Mouse (Mus musculus) embryonic fibroblast, embryonic 13.5 days (primary cell): ENCODE data around the gene Samd5. TPM values are rescaled to one million over a fixed set of nuclear protein-coding genes. Genes with fewer than 3 reads are reported as not detected.

Experiments used
- H3K27ac ChIP-seq: 2 replicates; pipeline ENCODE4 v1.5.1; 2012; ENCODE audit warnings: low read length, control low read depth, inconsistent platforms; ENCODE audit not compliant: insufficient read depth
- H3K4me1 ChIP-seq: 2 replicates; pipeline ENCODE4 v1.6.1; 2011; ENCODE audit warnings: low read length; ENCODE audit not compliant: control insufficient read depth, insufficient read depth
- H3K4me3 ChIP-seq: 2 replicates; pipeline ENCODE4 v1.5.1; 2011; ENCODE audit warnings: mild to moderate bottlenecking, control low read depth, low read length; ENCODE audit not compliant: insufficient read depth
- CTCF ChIP-seq: IDR thresholded peaks from 2 replicates; pipeline ENCODE4 v1.5.1; 2011; ENCODE audit warnings: mild to moderate bottlenecking, control low read depth, low read length, moderate library complexity, borderline replicate concordance; ENCODE audit not compliant: insufficient read depth
- POLR2A ChIP-seq: IDR thresholded peaks from 2 replicates; pipeline ENCODE4 v1.6.1; 2011; ENCODE audit warnings: low read depth, mild to moderate bottlenecking, control low read depth, low read length, moderate library complexity
- polyA plus RNA-seq: library from polyadenylated mRNA; stranded (reverse); fragments of >200 nt; gene quantifications from 2 replicates; pipeline ENCODE4 v1.2.4, GENCODE M21; 2011; ENCODE audit warnings: low read depth; ENCODE audit not compliant: missing spikeins, insufficient read length

Gene Samd5
- polyA plus RNA-seq, 1 experiment = 24.0 TPM

DNA sequence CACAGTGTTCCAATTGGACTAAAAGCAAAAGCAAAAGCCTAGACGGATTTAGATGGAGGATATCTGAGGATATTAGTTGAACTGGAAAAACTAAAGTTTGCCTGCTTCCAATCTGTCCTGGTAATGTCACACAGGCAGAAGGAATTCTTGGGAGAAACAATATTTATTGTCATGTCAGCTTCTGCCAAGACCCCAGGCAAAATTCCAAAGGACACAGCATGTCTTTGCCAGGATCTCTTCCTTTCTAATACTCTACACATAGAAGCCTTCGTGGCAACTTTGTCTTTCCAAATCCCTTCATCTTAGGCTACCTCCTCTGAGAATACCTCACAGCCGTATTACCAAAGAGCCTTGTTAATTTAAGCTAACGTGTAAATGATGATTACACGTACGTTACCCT lies 4.7 kb downstream of the Samd5 start:
- Histone ChIP-seq H3K4me1 (no peaks in the 10 kb centered on the region; the same call in 1 of the 2 replicates), H3K27ac (no peak overlapping the region), H3K4me3 (no peak overlapping the region)
- no peak for TF ChIP-seq POLR2A
- TF ChIP-seq CTCF = no peak

DNA sequence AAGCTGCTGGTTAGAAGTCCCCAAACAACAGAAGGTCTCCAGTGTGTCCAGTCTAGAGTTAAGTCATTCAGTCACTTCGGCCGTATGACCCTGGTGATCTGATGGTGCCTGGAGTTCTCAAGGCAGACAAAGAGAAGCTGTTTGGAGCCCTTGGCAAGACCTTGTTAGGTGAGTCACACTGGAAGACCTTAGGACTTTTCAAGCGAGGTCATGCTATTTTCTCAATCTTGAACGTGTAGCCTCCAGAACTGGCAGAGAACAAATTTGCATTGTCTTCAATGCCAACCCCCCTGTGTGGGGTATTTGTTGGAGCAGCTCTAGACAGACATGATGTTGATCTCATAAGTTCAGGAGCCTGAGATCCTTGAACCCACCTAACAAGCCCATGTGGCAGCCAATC lies 6.2 kb downstream of the Samd5 start:
- Histone ChIP-seq H3K4me1 (no peaks in the 10 kb centered on the region; the same call in 1 of the 2 replicates), H3K4me3 (no peak overlapping the region), H3K27ac (no peak overlapping the region)
- no peak for TF ChIP-seq POLR2A
- TF ChIP-seq CTCF = no peak

DNA sequence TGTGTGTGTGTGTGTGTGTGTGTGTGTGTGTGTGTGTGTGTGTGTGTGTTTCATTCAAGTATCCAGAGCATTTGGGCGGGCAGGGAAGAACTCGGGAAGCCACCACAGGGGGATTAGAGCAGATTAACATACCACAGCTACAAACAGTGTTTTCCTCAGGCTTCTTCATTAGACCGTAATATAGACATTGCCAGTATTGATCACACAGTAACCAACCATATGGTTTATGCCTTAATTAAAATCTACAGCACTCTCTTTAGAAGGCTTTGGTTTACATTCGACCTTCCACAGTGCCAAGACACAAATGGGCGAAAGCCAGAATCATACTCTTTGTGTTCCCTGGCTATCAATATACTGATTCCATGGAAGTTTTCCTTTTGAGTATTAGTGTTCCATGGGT lies 22.1 kb downstream of the Samd5 start:
- TF ChIP-seq POLR2A (no peak), CTCF (no peak)
- no peak overlapping the region for H3K27ac ChIP-seq
- H3K4me1 ChIP-seq = no peaks in the 10 kb centered on the region
- no peak overlapping the region for H3K4me3 ChIP-seq

DNA sequence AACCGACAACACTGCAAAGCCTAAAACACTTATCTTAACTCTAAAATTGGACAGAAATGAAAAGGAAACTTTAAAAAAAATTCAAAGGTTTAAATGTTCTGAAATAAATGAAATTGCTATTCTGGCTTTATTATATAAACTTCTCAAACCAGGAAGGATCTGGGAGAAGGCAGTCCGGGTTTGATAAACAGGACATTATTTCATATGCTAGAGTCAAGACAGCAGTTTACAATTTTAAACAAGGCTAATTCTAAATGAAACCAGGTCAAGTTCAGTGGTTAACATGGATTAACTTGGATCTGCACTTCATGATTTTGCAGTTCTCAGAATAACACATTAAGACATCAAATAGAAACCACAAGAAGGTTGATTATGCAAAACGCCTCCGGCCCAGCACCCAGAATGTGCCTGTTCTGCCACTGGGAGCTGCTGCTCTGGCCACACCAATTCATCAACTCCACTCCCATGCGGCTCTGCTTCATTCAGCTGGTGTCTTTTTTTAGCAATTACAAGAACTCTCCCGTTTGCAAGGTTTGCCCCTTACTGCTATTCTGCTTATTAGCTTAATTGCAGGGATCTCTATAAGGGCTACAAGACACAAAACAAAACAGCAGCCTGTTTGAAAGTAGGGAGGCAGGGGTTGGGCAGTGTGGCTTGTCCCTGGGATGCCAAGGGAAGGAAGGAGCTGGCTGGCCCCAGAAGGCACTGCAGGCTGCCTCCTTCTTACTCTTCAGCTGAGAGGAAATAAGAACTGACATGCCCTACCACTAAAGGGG lies 24.8 kb downstream of the Samd5 start:
- Histone ChIP-seq H3K4me3 (no peak overlapping the region), H3K27ac (no peak overlapping the region), H3K4me1 (no peaks in the 10 kb centered on the region)
- no peak for TF ChIP-seq CTCF
- TF ChIP-seq POLR2A = no peak

DNA sequence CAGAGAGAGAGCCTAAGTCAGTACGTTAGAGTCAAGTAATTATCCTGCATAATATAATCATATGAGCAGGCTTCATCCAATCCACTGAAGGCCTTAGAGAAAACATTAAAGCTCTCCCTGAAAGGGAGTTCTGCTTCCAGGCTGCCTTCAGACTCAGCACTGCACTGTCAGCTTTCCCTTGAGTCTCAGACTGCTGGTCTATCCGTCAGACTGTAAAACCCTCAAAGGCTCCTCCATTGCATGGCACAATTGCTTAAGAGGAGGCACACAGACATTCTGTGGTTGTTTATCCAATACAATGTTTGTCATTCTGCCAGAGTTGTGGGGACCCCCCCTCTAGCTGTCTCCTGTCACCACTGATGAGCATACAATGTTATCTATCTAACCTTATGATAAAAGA lies 26.5 kb downstream of the Samd5 start:
- Histone ChIP-seq H3K4me1 (no peaks in the 10 kb centered on the region), H3K4me3 (no peak overlapping the region), H3K27ac (no peak overlapping the region)
- no peak for TF ChIP-seq POLR2A
- TF ChIP-seq CTCF = no peak

DNA sequence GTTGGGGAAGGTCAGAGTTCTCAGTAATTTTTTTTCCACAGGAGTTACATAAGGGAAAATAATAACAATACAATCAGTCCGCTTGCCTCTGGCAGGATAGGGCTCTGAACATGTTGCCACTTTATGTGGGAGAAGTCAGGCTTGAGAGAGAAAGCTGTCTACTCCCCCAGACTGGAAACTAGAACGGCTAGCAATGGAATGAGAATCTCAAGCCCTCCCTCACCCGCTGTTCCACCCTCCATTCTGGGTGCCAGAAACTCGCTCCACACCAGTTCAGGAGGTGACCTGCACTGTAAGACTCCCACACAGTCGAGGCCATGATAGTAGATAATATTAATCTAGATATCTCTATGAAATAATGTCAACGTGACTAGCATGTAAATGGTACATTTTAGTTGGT lies 27.3 kb downstream of the Samd5 start:
- Histone ChIP-seq H3K4me3 (no peak overlapping the region), H3K27ac (no peak overlapping the region), H3K4me1 (no peaks in the 10 kb centered on the region)
- TF ChIP-seq CTCF (no peak), POLR2A (no peak)

DNA sequence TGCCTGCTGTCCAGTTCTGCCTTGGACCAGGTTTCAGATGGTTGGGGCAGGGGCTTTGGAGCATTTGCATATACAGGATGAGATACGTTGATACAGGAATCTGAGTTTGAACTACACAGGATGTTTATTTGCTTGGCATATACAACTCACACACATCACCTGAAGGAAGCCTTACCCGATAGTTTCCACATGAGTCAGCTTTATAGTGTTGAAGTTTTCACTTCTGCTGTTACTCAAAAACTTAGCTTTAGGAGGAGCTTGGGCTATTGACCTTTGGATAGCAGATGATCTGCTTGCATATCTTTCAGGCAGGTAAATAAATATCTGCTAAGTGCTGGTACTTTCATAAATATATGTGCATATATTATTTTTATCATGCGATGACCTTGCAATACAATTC lies 28.6 kb downstream of the Samd5 start:
- H3K4me1 ChIP-seq = no peaks in the 10 kb centered on the region
- TF ChIP-seq CTCF = no peak
- no peak for TF ChIP-seq POLR2A
- H3K4me3 ChIP-seq = no peak overlapping the region
- H3K27ac ChIP-seq = no peak overlapping the region

DNA sequence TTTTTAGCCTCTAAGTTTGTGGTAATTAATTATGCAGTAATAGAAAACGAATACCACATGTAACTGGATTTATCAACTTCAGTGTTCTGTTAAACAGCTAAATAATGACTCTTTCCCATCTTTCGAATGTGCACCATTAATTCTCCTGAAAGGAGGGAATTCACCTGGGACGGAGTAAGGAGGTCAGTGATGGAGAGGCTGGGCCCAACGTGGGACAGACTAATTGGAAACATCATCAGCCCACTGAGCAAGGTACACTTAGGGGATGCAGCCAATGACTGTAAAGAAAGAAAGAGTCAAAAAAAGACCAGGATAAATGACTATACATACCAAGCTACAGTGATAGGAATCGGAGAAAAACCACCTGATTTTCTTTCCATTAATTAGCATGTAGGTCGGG lies 31.5 kb downstream of the Samd5 start:
- peaks cover 6% of the 10 kb centered on the region for H3K4me1 ChIP-seq
- no peak for TF ChIP-seq CTCF
- TF ChIP-seq POLR2A = no peak
- H3K27ac ChIP-seq = no peak overlapping the region
- H3K4me3 ChIP-seq = no peak overlapping the region

DNA sequence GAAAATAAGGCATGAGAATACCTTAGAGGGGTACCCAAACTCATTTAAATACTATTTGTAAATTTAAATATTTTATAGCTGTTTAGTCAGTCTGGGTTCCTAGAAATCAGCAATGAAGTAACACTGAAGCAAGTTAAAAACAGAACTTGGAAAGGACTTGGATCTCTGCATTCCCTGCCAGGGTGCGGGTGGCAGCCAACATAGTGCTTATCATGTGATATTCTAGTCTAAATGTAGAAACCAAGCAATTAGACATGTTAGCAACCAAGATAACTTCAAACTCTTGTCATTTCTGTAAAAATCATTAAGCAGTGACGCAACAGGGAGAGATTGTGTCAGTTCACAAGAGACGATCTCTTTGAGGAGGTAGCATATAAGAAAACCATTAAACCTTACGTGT lies 32.9 kb downstream of the Samd5 start:
- H3K4me1 ChIP-seq = peaks cover 6% of the 10 kb centered on the region
- TF ChIP-seq CTCF (no peak), POLR2A (no peak)
- no peak overlapping the region for H3K4me3 ChIP-seq
- H3K27ac ChIP-seq = no peak overlapping the region

DNA sequence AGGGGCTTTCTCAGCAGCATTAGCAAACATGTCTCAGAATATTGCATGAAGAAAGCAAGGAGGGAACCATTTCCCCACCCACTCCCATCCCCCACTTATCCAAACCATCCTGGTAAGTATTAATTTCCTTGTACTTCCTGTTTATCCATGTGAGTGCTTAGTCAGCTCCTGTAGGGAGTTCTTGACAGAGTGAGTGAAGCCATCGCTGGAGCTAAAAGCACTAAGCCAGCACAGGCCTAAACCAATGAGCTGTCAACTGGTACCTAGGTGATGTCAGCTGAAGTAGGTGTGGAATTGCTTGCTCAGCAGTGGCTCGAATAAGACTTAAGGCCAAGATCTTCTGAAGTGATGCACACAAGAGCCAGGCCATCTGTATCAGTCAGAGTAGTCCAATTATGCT lies 34.3 kb downstream of the Samd5 start:
- H3K27ac ChIP-seq = 0 out of 2 replicates have a peak overlapping the region, but pooled peaks have one; percentile 32
- TF ChIP-seq CTCF (no peak), POLR2A (no peak)
- peaks cover 6% of the 10 kb centered on the region for H3K4me1 ChIP-seq
- no peak overlapping the region for H3K4me3 ChIP-seq
